Mouse (Mus musculus): ENCODE measurements around the gene Wdr89. TPM values are rescaled to one million over a fixed set of nuclear protein-coding genes. Genes with fewer than 3 reads are reported as not detected.
A peak's percentile ranks its signal among the peaks of the same experiment; 100 is the strongest.

Gene Wdr89
- total and polyA plus RNA-seq, 3 experiments, result 11.3 to 22.6 (median 19.5) TPM

DNA sequence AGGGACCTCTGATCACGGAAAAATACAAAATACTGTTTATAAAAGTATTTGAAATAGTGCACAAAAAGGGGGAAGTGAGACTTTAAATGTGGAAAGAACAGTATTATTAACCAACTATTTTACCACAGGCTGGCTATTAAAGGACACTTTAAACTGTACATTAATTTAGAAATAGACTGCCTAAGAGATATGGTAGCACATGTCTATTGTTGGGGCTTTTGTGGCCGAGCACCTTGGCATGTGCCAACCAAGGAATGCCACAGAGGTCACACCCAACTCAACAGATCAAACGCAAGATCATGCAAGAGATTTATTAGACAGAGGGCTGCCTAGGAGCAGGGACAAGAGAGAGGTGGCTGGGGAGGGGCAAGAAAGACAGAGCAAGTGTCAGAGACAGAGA is 32.2 kb downstream of the Wdr89 start:
- DNase-seq (ENCODE audit: low spot score), result no peak
- no peak overlapping the region for H3K4me3 ChIP-seq (ENCODE audit: low read depth, low read length)
- peaks cover 35% of the 10 kb centered on the region for H3K36me3 ChIP-seq (replicated peaks)
- H3K4me1 ChIP-seq (ENCODE audit: insufficient read depth, low read depth, low read length), result peaks cover 11% of the 10 kb centered on the region
- TF ChIP-seq POLR2AphosphoS5 (IDR thresholded peaks at IDR 0.05; ENCODE audit: insufficient replicate concordance, low read depth, low read length) (no peak), TAL1 (conservative IDR thresholded peaks at IDR 0.05; ENCODE audit: low read depth, low read length) (no peak), CTCF (IDR thresholded peaks at IDR 0.05; ENCODE audit: low read depth, low read length) (no peak), GATA1 (IDR thresholded peaks at IDR 0.05; ENCODE audit: borderline replicate concordance, low read length) (no peak), GATA2 (IDR thresholded peaks at IDR 0.05; ENCODE audit: borderline replicate concordance, low read depth, low read length) (no peak)
- ATAC-seq (ENCODE audit: extremely low read depth, insufficient number of reproducible peaks, low FRiP score, poor library complexity, severe bottlenecking), result no peak
- no peaks in the 10 kb centered on the region for H3K9me3 ChIP-seq (replicated peaks)
- no peaks in the 10 kb centered on the region for H3K27me3 ChIP-seq (ENCODE audit: insufficient read depth, low read length)

- DNase-seq (ENCODE audit: low spot score) (no peak), ATAC-seq (ENCODE audit: extremely low read depth, insufficient number of reproducible peaks, low FRiP score, poor library complexity, severe bottlenecking) (no peak)
- Histone ChIP-seq H3K27me3 (ENCODE audit: insufficient read depth, low read length) (no peaks in the 10 kb centered on the region), H3K9me3 (replicated peaks) (no peaks in the 10 kb centered on the region), H3K4me1 (ENCODE audit: insufficient read depth, low read depth, low read length) (peaks cover 11% of the 10 kb centered on the region), H3K36me3 (replicated peaks) (peaks cover 43% of the 10 kb centered on the region), H3K4me3 (ENCODE audit: low read depth, low read length) (no peak overlapping the region)
- TF ChIP-seq TAL1 (conservative IDR thresholded peaks at IDR 0.05; ENCODE audit: low read depth, low read length) (no peak), GATA1 (IDR thresholded peaks at IDR 0.05; ENCODE audit: borderline replicate concordance, low read length) (no peak), POLR2AphosphoS5 (IDR thresholded peaks at IDR 0.05; ENCODE audit: insufficient replicate concordance, low read depth, low read length) (no peak), CTCF (IDR thresholded peaks at IDR 0.05; ENCODE audit: low read depth, low read length) (no peak), GATA2 (IDR thresholded peaks at IDR 0.05; ENCODE audit: borderline replicate concordance, low read depth, low read length) (no peak)
These were observed 33.4 kb downstream of the Wdr89 start for GRCm38 (mm10) chr12:75635771-75636430.

GRCm38 (mm10) chr12:75629618-75630017 is 39.7 kb downstream of the Wdr89 start:
- peaks cover 2% of the 10 kb centered on the region; the same call in 1 of the 2 replicates for H3K9me3 ChIP-seq (replicated peaks)
- DNase-seq (ENCODE audit: low spot score), result no peak
- H3K27me3 ChIP-seq (ENCODE audit: insufficient read depth, low read length), result no peaks in the 10 kb centered on the region
- H3K4me1 ChIP-seq (ENCODE audit: insufficient read depth, low read depth, low read length), result no peaks in the 10 kb centered on the region; the same call in 1 of the 2 replicates
- no peak for ATAC-seq (ENCODE audit: extremely low read depth, insufficient number of reproducible peaks, low FRiP score, poor library complexity, severe bottlenecking)
- TF ChIP-seq GATA2 (IDR thresholded peaks at IDR 0.05; ENCODE audit: borderline replicate concordance, low read depth, low read length) (no peak), TAL1 (conservative IDR thresholded peaks at IDR 0.05; ENCODE audit: low read depth, low read length) (no peak)
- H3K36me3 ChIP-seq (replicated peaks), result peaks cover 30% of the 10 kb centered on the region
- H3K4me3 ChIP-seq (ENCODE audit: low read depth, low read length), result no peak overlapping the region

DNA sequence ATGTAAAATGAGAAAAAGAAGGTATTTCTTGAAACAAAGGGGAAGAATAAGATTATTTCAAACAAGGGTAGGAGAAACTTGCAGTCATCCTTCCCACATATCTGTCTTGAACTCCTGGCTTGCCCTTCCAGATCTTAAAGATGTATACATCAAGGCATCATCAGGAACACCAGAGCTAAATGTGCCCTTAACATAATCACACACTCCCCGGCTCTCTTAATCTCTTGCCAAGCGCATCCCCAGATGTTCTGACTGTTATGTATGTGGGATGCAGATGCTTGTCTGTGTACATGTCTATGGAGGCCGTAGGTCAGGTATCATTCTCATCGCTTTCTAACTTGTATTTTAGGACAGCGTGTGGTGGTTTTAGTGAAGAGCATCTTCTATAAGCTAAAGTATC is 46.0 kb downstream of the Wdr89 start:
- Histone ChIP-seq H3K4me1 (ENCODE audit: insufficient read depth, low read depth, low read length) (peaks cover 20% of the 10 kb centered on the region), H3K36me3 (replicated peaks) (no peaks in the 10 kb centered on the region), H3K4me3 (ENCODE audit: low read depth, low read length) (no peak overlapping the region), H3K27me3 (ENCODE audit: insufficient read depth, low read length) (peaks cover 4% of the 10 kb centered on the region; the same call in 1 of the 2 replicates), H3K9me3 (replicated peaks) (peaks cover 10% of the 10 kb centered on the region)
- TF ChIP-seq CTCF (IDR thresholded peaks at IDR 0.05; ENCODE audit: low read depth, low read length) (no peak), GATA1 (IDR thresholded peaks at IDR 0.05; ENCODE audit: borderline replicate concordance, low read length) (no peak), TAL1 (conservative IDR thresholded peaks at IDR 0.05; ENCODE audit: low read depth, low read length) (no peak), GATA2 (IDR thresholded peaks at IDR 0.05; ENCODE audit: borderline replicate concordance, low read depth, low read length) (no peak), POLR2AphosphoS5 (IDR thresholded peaks at IDR 0.05; ENCODE audit: insufficient replicate concordance, low read depth, low read length) (no peak)
- ATAC-seq (ENCODE audit: extremely low read depth, insufficient number of reproducible peaks, low FRiP score, poor library complexity, severe bottlenecking) (peak; percentile 37; the same call in 1 of the 2 replicates), DNase-seq (ENCODE audit: low spot score) (no peak)

GRCm38 (mm10) chr12:75622835-75623234 is 46.5 kb downstream of the Wdr89 start:
- H3K9me3 ChIP-seq (replicated peaks), result peaks cover 10% of the 10 kb centered on the region
- ATAC-seq (ENCODE audit: extremely low read depth, insufficient number of reproducible peaks, low FRiP score, poor library complexity, severe bottlenecking), result peak; percentile 74
- no peak for TF ChIP-seq CTCF (IDR thresholded peaks at IDR 0.05; ENCODE audit: low read depth, low read length)
- no peak for TF ChIP-seq POLR2AphosphoS5 (IDR thresholded peaks at IDR 0.05; ENCODE audit: insufficient replicate concordance, low read depth, low read length)
- TF ChIP-seq TAL1 (conservative IDR thresholded peaks at IDR 0.05; ENCODE audit: low read depth, low read length), result no peak; the same call in 1 of the 2 replicates
- no peak for TF ChIP-seq GATA2 (IDR thresholded peaks at IDR 0.05; ENCODE audit: borderline replicate concordance, low read depth, low read length)
- TF ChIP-seq GATA1 (IDR thresholded peaks at IDR 0.05; ENCODE audit: borderline replicate concordance, low read length), result no peak
- peaks cover 8% of the 10 kb centered on the region; the same call in 1 of the 2 replicates for H3K27me3 ChIP-seq (ENCODE audit: insufficient read depth, low read length)
- no peaks in the 10 kb centered on the region for H3K36me3 ChIP-seq (replicated peaks)
- no peak for DNase-seq (ENCODE audit: low spot score)
- H3K4me1 ChIP-seq (ENCODE audit: insufficient read depth, low read depth, low read length), result peaks cover 21% of the 10 kb centered on the region
- H3K4me3 ChIP-seq (ENCODE audit: low read depth, low read length), result no peak overlapping the region

- DNase-seq (ENCODE audit: low spot score) (no peak), ATAC-seq (ENCODE audit: extremely low read depth, insufficient number of reproducible peaks, low FRiP score, poor library complexity, severe bottlenecking) (no peak)
- Histone ChIP-seq H3K27me3 (ENCODE audit: insufficient read depth, low read length) (peaks cover 13% of the 10 kb centered on the region), H3K4me1 (ENCODE audit: insufficient read depth, low read depth, low read length) (peaks cover 12% of the 10 kb centered on the region), H3K36me3 (replicated peaks) (no peaks in the 10 kb centered on the region), H3K9me3 (replicated peaks) (peaks cover 6% of the 10 kb centered on the region), H3K4me3 (ENCODE audit: low read depth, low read length) (no peak overlapping the region)
- TF ChIP-seq CTCF (IDR thresholded peaks at IDR 0.05; ENCODE audit: low read depth, low read length) (no peak), TAL1 (conservative IDR thresholded peaks at IDR 0.05; ENCODE audit: low read depth, low read length) (no peak), GATA1 (IDR thresholded peaks at IDR 0.05; ENCODE audit: borderline replicate concordance, low read length) (no peak), GATA2 (IDR thresholded peaks at IDR 0.05; ENCODE audit: borderline replicate concordance, low read depth, low read length) (no peak), POLR2AphosphoS5 (IDR thresholded peaks at IDR 0.05; ENCODE audit: insufficient replicate concordance, low read depth, low read length) (no peak)
These were observed 52.5 kb downstream of the Wdr89 start for GRCm38 (mm10) chr12:75616841-75617240.
